Mouse (Mus musculus): Measurements from ENCODE around the gene Fh1. TPM values are rescaled to one million over a fixed set of nuclear protein-coding genes. Genes with fewer than 3 reads are reported as not detected.

Fh1 gene
- polyA plus RNA-seq, 1 experiment from 2014 or later: 103 TPM

- H3K9me3 ChIP-seq (ENCODE audit: control insufficient read depth, low read length): no peaks in the 10 kb centered on the region
- ATAC-seq (ENCODE audit: low FRiP score, low TSS enrichment) (no peak), DNase-seq (ENCODE audit: low spot score) (no peak)
- no peak overlapping the region for H3K4me2 ChIP-seq (replicated peaks; ENCODE audit: low read depth)
- no peak for TF ChIP-seq EP300 (optimal IDR thresholded peaks at IDR 0.05)
- no peak for TF ChIP-seq CTCF (IDR thresholded peaks at IDR 0.05; ENCODE audit: low read depth)
- H3K9ac ChIP-seq (ENCODE audit: low read length): no peak overlapping the region
- no peaks in the 10 kb centered on the region for H3K4me1 ChIP-seq (replicated peaks; ENCODE audit: control insufficient read depth, insufficient read depth)
- no peak overlapping the region for H3K27ac ChIP-seq (replicated peaks)
- WGBS: 77% methylated on average over 5 of the region's 5 CpGs
- H3K27me3 ChIP-seq (ENCODE audit: control insufficient read depth, insufficient read depth, low read length): no peaks in the 10 kb centered on the region
- H3K4me3 ChIP-seq (ENCODE audit: low read depth, low read length): no peak overlapping the region
- H3K36me3 ChIP-seq (ENCODE audit: control insufficient read depth, insufficient read depth, low read length): no peaks in the 10 kb centered on the region
Measured at GRCm38 (mm10) chr1:175630345-175630744, 4.9 kb upstream of the Fh1 start.

- Histone ChIP-seq H3K36me3 (ENCODE audit: control insufficient read depth, insufficient read depth, low read length) (no peaks in the 10 kb centered on the region), H3K27me3 (ENCODE audit: control insufficient read depth, insufficient read depth, low read length) (no peaks in the 10 kb centered on the region), H3K4me3 (ENCODE audit: low read depth, low read length) (no peak overlapping the region), H3K4me1 (replicated peaks; ENCODE audit: control insufficient read depth, insufficient read depth) (0 out of 2 replicates have a peak, but pooled peaks cover 3% of the 10 kb centered on the region), H3K9me3 (ENCODE audit: control insufficient read depth, low read length) (no peaks in the 10 kb centered on the region), H3K4me2 (replicated peaks; ENCODE audit: low read depth) (no peak overlapping the region), H3K27ac (replicated peaks) (no peak overlapping the region), H3K9ac (ENCODE audit: low read length) (no peak overlapping the region)
- no peak for TF ChIP-seq EP300 (optimal IDR thresholded peaks at IDR 0.05)
- no peak for TF ChIP-seq CTCF (IDR thresholded peaks at IDR 0.05; ENCODE audit: low read depth)
- ATAC-seq (ENCODE audit: low FRiP score, low TSS enrichment) (no peak), DNase-seq (ENCODE audit: low spot score) (no peak)
- 80% methylated on average over 6 of the region's 6 CpGs for WGBS
Measured at GRCm38 (mm10) chr1:175629248-175629647, 3.8 kb upstream of the Fh1 start.

- WGBS: 78% methylated on average over 1 of the region's 1 CpGs
- Histone ChIP-seq H3K27ac (replicated peaks) (peak overlapping the region; percentile 71; the same call in 1 of the 2 replicates), H3K4me1 (replicated peaks; ENCODE audit: control insufficient read depth, insufficient read depth) (0 out of 2 replicates have a peak, but pooled peaks cover 3% of the 10 kb centered on the region), H3K9me3 (ENCODE audit: control insufficient read depth, low read length) (no peaks in the 10 kb centered on the region), H3K4me2 (replicated peaks; ENCODE audit: low read depth) (peak overlapping the region; percentile 56), H3K27me3 (ENCODE audit: control insufficient read depth, insufficient read depth, low read length) (no peaks in the 10 kb centered on the region), H3K36me3 (ENCODE audit: control insufficient read depth, insufficient read depth, low read length) (no peaks in the 10 kb centered on the region), H3K9ac (ENCODE audit: low read length) (peak overlapping the region; percentile 27; the same call in 1 of the 2 replicates), H3K4me3 (ENCODE audit: low read depth, low read length) (peak overlapping the region; percentile 78)
- no peak for DNase-seq (ENCODE audit: low spot score)
- TF ChIP-seq CTCF (IDR thresholded peaks at IDR 0.05; ENCODE audit: low read depth) (peak; percentile 81), EP300 (optimal IDR thresholded peaks at IDR 0.05) (no peak)
- ATAC-seq (ENCODE audit: low FRiP score, low TSS enrichment): peak; percentile 45; the same call in 1 of the 2 replicates
Measured at GRCm38 (mm10) chr1:175625990-175626692, 706 bp upstream of the Fh1 start.

GRCm38 (mm10) chr1:175623656-175624055, 1.8 kb downstream of the Fh1 start:
- Histone ChIP-seq H3K9ac (ENCODE audit: low read length) (no peak overlapping the region), H3K27me3 (ENCODE audit: control insufficient read depth, insufficient read depth, low read length) (no peaks in the 10 kb centered on the region), H3K4me2 (replicated peaks; ENCODE audit: low read depth) (no peak overlapping the region), H3K4me3 (ENCODE audit: low read depth, low read length) (no peak overlapping the region), H3K9me3 (ENCODE audit: control insufficient read depth, low read length) (no peaks in the 10 kb centered on the region), H3K27ac (replicated peaks) (no peak overlapping the region), H3K36me3 (ENCODE audit: control insufficient read depth, insufficient read depth, low read length) (no peaks in the 10 kb centered on the region), H3K4me1 (replicated peaks; ENCODE audit: control insufficient read depth, insufficient read depth) (0 out of 2 replicates have a peak, but pooled peaks cover 3% of the 10 kb centered on the region)
- TF ChIP-seq EP300 (optimal IDR thresholded peaks at IDR 0.05) (no peak), CTCF (IDR thresholded peaks at IDR 0.05; ENCODE audit: low read depth) (no peak)
- DNase-seq (ENCODE audit: low spot score): no peak
- WGBS: 68% methylated on average over 6 of the region's 6 CpGs
- ATAC-seq (ENCODE audit: low FRiP score, low TSS enrichment): no peak

- Histone ChIP-seq H3K4me3 (ENCODE audit: low read depth, low read length) (no peak within 1 kb of the TSS), H3K27ac (replicated peaks) (no peak within 1 kb of the TSS), H3K4me2 (replicated peaks; ENCODE audit: low read depth) (no peak within 1 kb of the TSS), H3K9me3 (ENCODE audit: control insufficient read depth, low read length) (no peaks in the 10 kb centered on the region), H3K36me3 (ENCODE audit: control insufficient read depth, insufficient read depth, low read length) (peaks cover 22% of the 10 kb centered on the region), H3K27me3 (ENCODE audit: control insufficient read depth, insufficient read depth, low read length) (no peaks in the 10 kb centered on the region), H3K9ac (ENCODE audit: low read length) (no peak within 1 kb of the TSS), H3K4me1 (replicated peaks; ENCODE audit: control insufficient read depth, insufficient read depth) (0 out of 2 replicates have a peak, but pooled peaks cover 3% of the 10 kb centered on the region)
- no peak for DNase-seq (ENCODE audit: low spot score)
- WGBS: 91% methylated on average over 13 of the region's 13 CpGs
- TF ChIP-seq CTCF (IDR thresholded peaks at IDR 0.05; ENCODE audit: low read depth) (no peak), EP300 (optimal IDR thresholded peaks at IDR 0.05) (no peak)
- ATAC-seq (ENCODE audit: low FRiP score, low TSS enrichment): no peak
Measured at GRCm38 (mm10) chr1:175619814-175620431, 5.5 kb downstream of the Fh1 start, which contains the start of gene Kmo. Gene Kmo, plus strand, starts transcription at chr1:175620381.

GRCm38 (mm10) chr1:175614992-175615391, 10.4 kb downstream of the Fh1 start:
- no peak overlapping the region for H3K4me3 ChIP-seq (ENCODE audit: low read depth, low read length)
- DNase-seq (ENCODE audit: low spot score): no peak

More at GRCm38 (mm10) chr1:175614992-175615391, 10.4 kb downstream of the Fh1 start:
- no peak overlapping the region for H3K27ac ChIP-seq (replicated peaks)
- WGBS: 95% methylated on average over 9 of the region's 9 CpGs
- no peak overlapping the region for H3K4me2 ChIP-seq (replicated peaks; ENCODE audit: low read depth)
- ATAC-seq (ENCODE audit: low FRiP score, low TSS enrichment): no peak
- H3K36me3 ChIP-seq (ENCODE audit: control insufficient read depth, insufficient read depth, low read length): peaks cover 26% of the 10 kb centered on the region
- TF ChIP-seq EP300 (optimal IDR thresholded peaks at IDR 0.05) (no peak), CTCF (IDR thresholded peaks at IDR 0.05; ENCODE audit: low read depth) (no peak)
- no peaks in the 10 kb centered on the region for H3K4me1 ChIP-seq (replicated peaks; ENCODE audit: control insufficient read depth, insufficient read depth)
- H3K27me3 ChIP-seq (ENCODE audit: control insufficient read depth, insufficient read depth, low read length): no peaks in the 10 kb centered on the region
- H3K9ac ChIP-seq (ENCODE audit: low read length): no peak overlapping the region
- no peaks in the 10 kb centered on the region for H3K9me3 ChIP-seq (ENCODE audit: control insufficient read depth, low read length)
